Mouse (Mus musculus) liver, embryonic 11.5 days (tissue): ENCODE data around the gene Rpl19. TPM values are rescaled to one million over a fixed set of nuclear protein-coding genes. Genes with fewer than 3 reads are reported as not detected.

Experiments used
- ATAC-seq: fragments of 200-750 bp; cut with Nextera tagmentation; replicated peaks from 2 replicates; pipeline ENCODE4 v1.8.0; 2017; ENCODE audit warnings: moderate number of reproducible peaks, mild to moderate bottlenecking, moderate TSS enrichment, moderate library complexity; ENCODE audit not compliant: low FRiP score
- DNase-seq: peaks from one replicate; pipeline ENCODE4 v3.0.0-alpha.2; 2017; ENCODE audit warnings: low spot score
- H3K27ac ChIP-seq: fragments of 300-500 bp; sonication (generic); 2 replicates; pipeline ENCODE4 v1.5.1; 2014; ENCODE audit warnings: mild to moderate bottlenecking, low read depth, low read length, control low read depth
- H3K27me3 ChIP-seq: fragments of 300-500 bp; sonication (generic); replicated peaks from 2 replicates; pipeline ENCODE4 v1.6.1; 2014; ENCODE audit warnings: low read length, mixed read lengths; ENCODE audit not compliant: control insufficient read depth, insufficient read depth
- H3K36me3 ChIP-seq: fragments of 300-500 bp; sonication (generic); 2 replicates; pipeline ENCODE4 v1.6.1; 2014; ENCODE audit warnings: mild to moderate bottlenecking, low read length, moderate library complexity, mixed read lengths; ENCODE audit not compliant: control insufficient read depth, insufficient read depth
- H3K4me1 ChIP-seq: fragments of 300-500 bp; sonication (generic); replicated peaks from 2 replicates; pipeline ENCODE4 v1.6.1; 2014; ENCODE audit warnings: low read length, mixed read lengths; ENCODE audit not compliant: control insufficient read depth, insufficient read depth
- H3K4me2 ChIP-seq: fragments of 300-500 bp; sonication (generic); 2 replicates; pipeline ENCODE4 v1.6.1; 2014; ENCODE audit warnings: mild to moderate bottlenecking, control low read depth, moderate library complexity
- H3K4me3 ChIP-seq: fragments of 300-500 bp; sonication (generic); 2 replicates; pipeline ENCODE4 v1.5.1; 2014; ENCODE audit warnings: low read depth, low read length, control low read depth
- H3K9ac ChIP-seq: fragments of 300-500 bp; sonication (generic); 2 replicates; pipeline ENCODE4 v1.6.1; 2014; ENCODE audit warnings: low read depth, low read length, control low read depth
- H3K9me3 ChIP-seq: fragments of 300-500 bp; sonication (generic); 2 replicates; pipeline ENCODE4 v1.6.1; 2016; ENCODE audit warnings: low read length, inconsistent platforms, mixed read lengths; ENCODE audit not compliant: control insufficient read depth
- WGBS: fragments of 180-500 bp; shearing (Covaris S2); extraction: QIAGEN DNeasy Blood & Tissue Kit; methylation state at CpG from one replicate; pipeline ENCODE4 v1.1.7; 2014; 5-methylcytosine and 5-hydroxymethylcytosine counted together
- polyA plus RNA-seq: library from polyadenylated mRNA; unstranded; fragments of >200 nt; fragmentation: Nextera tagmentation; extraction: Ambion mirVana; gene quantifications from 2 replicates; pipeline ENCODE4 v1.2.1, GENCODE M21; 2014

Rpl19 gene
- polyA plus RNA-seq, 1 experiment from 2014 or later, result 1,422 TPM

DNA sequence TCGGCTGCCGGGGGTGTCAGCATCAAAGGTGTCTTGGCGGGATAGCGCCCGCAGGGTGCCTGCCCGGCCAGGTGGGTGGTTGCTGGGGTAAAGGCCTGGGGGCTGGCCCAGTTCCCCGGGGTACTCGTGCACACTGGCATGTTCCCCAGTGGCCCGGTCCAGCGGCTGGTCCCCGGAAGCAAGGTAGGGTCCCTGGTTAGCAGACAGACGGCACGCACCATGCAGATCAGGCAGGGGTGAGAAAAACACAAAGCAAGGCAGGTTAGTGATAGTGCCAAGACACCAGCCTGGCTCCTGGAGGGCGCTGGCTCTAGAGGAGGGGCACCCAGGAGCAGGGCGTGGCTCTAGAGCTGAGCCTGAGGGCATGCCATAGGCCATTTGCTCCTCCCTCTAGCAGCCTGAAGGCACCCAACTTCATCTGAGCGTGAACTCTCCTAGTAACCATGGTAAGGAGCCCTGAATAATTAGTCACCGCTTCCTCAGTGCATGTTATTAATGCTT, 23.3 kb upstream of the Rpl19 start:
- Histone ChIP-seq H3K4me3 (peak overlapping the region; percentile 33), H3K9me3 (no peaks in the 10 kb centered on the region), H3K27me3 (peaks cover 28% of the 10 kb centered on the region), H3K4me1 (peaks cover 7% of the 10 kb centered on the region), H3K9ac (no peak overlapping the region), H3K4me2 (peak overlapping the region; percentile 70), H3K27ac (no peak overlapping the region), H3K36me3 (no peaks in the 10 kb centered on the region)
- 35% methylated on average over 17 of the region's 17 CpGs for WGBS
- no peak for ATAC-seq
- DNase-seq, result no peak

DNA sequence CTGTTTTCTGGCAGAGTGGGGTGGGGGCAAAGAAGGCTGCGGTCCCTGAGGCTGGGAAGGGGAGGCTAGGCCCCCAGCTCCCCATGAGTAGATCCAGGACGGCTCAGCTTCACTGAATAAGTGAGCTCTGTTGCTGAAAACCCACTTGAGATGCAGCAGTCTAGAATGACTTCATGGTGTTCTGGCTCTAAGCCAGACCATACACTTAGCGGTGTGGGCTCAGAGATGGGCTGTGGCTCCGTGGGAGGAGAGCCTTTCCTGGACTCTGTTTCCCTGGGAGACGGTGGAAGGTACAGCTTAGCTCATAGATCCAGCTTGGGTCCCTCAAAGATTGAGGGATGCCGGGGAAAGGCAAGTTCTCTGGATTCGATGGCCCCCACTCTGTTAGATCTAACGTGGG, 22.3 kb upstream of the Rpl19 start:
- Histone ChIP-seq H3K9me3 (no peaks in the 10 kb centered on the region), H3K27me3 (peaks cover 28% of the 10 kb centered on the region), H3K36me3 (no peaks in the 10 kb centered on the region), H3K9ac (no peak overlapping the region), H3K4me1 (peaks cover 7% of the 10 kb centered on the region), H3K4me3 (no peak overlapping the region), H3K4me2 (no peak overlapping the region), H3K27ac (no peak overlapping the region)
- WGBS, result 76% methylated on average over 8 of the region's 8 CpGs
- DNase-seq (no peak), ATAC-seq (no peak)

DNA sequence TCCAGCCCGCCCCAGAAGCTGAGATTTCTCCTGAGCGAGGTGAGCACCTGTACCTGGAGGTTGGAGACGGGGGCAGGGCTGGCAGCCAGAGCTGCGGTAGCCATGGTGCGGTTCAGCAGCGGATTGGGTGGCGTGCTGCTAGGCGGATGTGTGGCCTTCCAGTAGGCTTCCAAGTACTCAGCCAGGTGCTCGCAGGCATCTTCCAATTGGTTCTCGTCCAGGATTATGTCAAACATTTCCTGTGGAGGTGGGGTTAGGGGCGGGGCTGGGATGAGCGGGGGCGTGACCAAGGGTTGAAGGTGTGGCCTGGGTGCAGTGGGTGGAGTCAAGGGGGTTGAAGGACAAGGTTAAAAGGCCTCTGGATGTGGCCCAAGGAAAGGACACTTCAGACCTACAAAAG, 21.4 kb upstream of the Rpl19 start:
- H3K9me3 ChIP-seq, result no peaks in the 10 kb centered on the region
- WGBS, result 28% methylated on average over 13 of the region's 13 CpGs
- peaks cover 25% of the 10 kb centered on the region for H3K27me3 ChIP-seq
- H3K4me3 ChIP-seq, result 0 out of 2 replicates have a peak overlapping the region, but pooled peaks have one; percentile 10
- no peak overlapping the region for H3K9ac ChIP-seq
- H3K4me2 ChIP-seq, result peak overlapping the region; percentile 50
- H3K36me3 ChIP-seq, result no peaks in the 10 kb centered on the region
- no peak for DNase-seq
- peaks cover 7% of the 10 kb centered on the region for H3K4me1 ChIP-seq
- no peak overlapping the region for H3K27ac ChIP-seq
- ATAC-seq, result no peak; the same call in 1 of the 2 replicates

DNA sequence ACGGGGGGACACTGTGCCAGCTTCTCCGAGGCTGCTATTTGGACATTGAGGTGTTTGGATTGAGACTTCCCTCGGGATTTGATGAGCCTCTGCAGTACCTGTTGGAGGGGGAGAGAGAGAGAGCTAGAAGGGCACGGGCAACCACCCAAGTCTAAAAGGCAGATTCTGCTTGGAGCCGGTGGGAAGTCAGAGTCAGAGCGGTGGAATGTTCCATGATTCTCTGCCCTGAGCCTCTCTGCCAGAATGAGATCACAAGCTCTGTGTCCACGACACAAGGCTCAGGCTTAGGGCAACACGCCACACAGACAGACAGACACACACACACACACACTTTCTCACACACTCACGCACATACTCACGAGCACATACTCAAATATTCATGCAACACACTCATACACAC, 20.8 kb upstream of the Rpl19 start:
- Histone ChIP-seq H3K36me3 (no peaks in the 10 kb centered on the region), H3K27me3 (peaks cover 19% of the 10 kb centered on the region), H3K4me1 (peaks cover 7% of the 10 kb centered on the region), H3K9ac (no peak overlapping the region), H3K4me3 (no peak overlapping the region), H3K4me2 (no peak overlapping the region), H3K27ac (no peak overlapping the region), H3K9me3 (no peaks in the 10 kb centered on the region)
- ATAC-seq (no peak), DNase-seq (no peak)
- WGBS, result 85% methylated on average over 10 of the region's 10 CpGs

DNA sequence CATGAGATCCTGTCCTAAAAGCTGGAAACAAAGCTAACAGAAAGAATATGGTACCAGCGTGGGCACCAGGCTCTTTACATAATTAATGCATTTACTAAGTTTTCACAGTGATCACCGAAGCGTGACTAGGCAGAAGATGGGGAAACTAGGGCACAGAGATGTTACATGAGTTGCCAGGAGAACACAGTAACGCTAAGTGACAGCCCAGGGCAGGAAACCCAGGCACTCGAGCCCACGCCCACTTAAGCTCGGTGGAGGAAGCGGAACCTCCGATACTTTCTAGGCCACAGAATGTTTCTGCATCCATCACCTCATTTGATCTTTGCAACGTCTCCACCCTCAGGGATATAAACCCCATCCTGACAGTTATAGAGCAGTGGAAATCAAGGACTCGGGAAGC, 18.4 kb upstream of the Rpl19 start:
- DNase-seq (no peak), ATAC-seq (no peak)
- no peak overlapping the region for H3K4me3 ChIP-seq
- no peaks in the 10 kb centered on the region for H3K36me3 ChIP-seq
- H3K9ac ChIP-seq, result no peak overlapping the region
- H3K4me1 ChIP-seq, result peaks cover 3% of the 10 kb centered on the region
- WGBS, result 72% methylated on average over 11 of the region's 11 CpGs
- no peak overlapping the region for H3K4me2 ChIP-seq
- no peaks in the 10 kb centered on the region for H3K9me3 ChIP-seq
- no peak overlapping the region for H3K27ac ChIP-seq
- peaks cover 13% of the 10 kb centered on the region for H3K27me3 ChIP-seq

DNA sequence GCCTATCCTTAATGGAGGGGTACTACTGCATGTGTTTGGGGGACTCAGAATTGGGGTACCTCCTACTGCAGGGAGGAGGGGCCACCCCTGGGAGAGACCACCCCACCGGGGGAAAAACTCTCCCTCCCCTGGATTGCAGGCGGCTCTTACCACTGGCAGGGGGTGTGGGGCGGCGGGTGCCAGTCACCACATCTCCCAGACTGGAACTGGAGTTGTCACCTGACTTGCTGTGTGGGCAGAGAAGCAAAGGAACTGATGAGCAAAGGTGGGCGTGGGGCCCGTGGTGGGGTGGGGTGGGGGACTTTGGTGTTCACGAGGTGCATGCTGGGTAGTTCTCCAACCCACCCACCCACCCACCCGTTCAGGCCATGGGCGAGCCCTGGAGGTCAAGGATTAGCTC, 14.8 kb upstream of the Rpl19 start:
- H3K27ac ChIP-seq, result no peak overlapping the region
- H3K4me2 ChIP-seq, result no peak overlapping the region
- H3K4me3 ChIP-seq, result no peak overlapping the region
- no peaks in the 10 kb centered on the region for H3K9me3 ChIP-seq
- no peaks in the 10 kb centered on the region for H3K4me1 ChIP-seq
- peaks cover 10% of the 10 kb centered on the region; the same call in 1 of the 2 replicates for H3K27me3 ChIP-seq
- no peak overlapping the region for H3K9ac ChIP-seq
- no peak for ATAC-seq
- WGBS, result 42% methylated on average over 9 of the region's 9 CpGs
- no peaks in the 10 kb centered on the region for H3K36me3 ChIP-seq
- no peak for DNase-seq

DNA sequence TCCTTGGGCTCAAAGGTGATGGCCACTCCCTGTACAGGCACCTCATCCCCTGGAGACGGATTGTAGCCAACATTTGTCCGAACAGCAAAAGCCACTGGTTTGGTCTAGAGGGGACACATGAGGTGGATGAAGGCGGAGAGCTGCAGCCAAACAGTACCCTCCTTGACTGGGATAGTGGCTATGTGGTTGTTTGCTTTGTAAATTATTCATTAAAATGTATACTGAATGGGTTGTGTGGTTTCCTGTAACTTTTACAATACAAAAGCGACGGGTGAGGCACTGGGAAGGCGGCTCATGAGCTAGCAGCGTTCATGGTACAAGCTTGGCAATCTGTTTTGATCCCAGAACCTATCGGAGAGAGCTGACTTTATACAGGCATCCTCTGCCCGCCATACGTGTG, 13.7 kb upstream of the Rpl19 start:
- no peak overlapping the region for H3K27ac ChIP-seq
- no peak overlapping the region for H3K9ac ChIP-seq
- H3K4me3 ChIP-seq, result no peak overlapping the region
- no peaks in the 10 kb centered on the region for H3K36me3 ChIP-seq
- ATAC-seq, result no peak
- DNase-seq, result no peak
- H3K27me3 ChIP-seq, result peaks cover 10% of the 10 kb centered on the region; the same call in 1 of the 2 replicates
- WGBS, result 75% methylated on average over 10 of the region's 10 CpGs
- H3K4me1 ChIP-seq, result no peaks in the 10 kb centered on the region
- no peaks in the 10 kb centered on the region for H3K9me3 ChIP-seq
- no peak overlapping the region for H3K4me2 ChIP-seq

DNA sequence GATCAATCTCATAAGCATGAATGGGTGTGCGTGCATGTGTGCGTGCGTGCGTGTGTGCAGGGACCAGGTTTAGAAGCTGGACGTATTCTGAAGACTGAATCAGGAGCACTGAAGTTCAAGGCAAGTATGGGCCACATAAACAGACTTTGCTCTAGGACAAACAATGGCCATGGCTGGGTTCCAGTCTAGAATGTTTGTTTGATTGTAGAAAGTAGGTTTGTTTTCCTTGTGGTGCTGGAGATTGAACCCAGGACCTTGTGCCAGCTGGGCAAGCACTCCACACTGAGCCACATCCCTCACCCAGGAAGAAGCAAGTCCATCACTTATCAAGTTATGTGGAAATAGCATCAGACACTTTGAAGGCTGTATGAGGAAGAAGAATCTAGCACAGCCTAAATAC, 10.3 kb upstream of the Rpl19 start:
- H3K4me3 ChIP-seq, result no peak overlapping the region
- no peaks in the 10 kb centered on the region for H3K36me3 ChIP-seq
- WGBS, result 86% methylated on average over 5 of the region's 5 CpGs
- H3K4me1 ChIP-seq, result peaks cover 8% of the 10 kb centered on the region; the same call in 1 of the 2 replicates
- ATAC-seq (no peak), DNase-seq (no peak)
- H3K27ac ChIP-seq, result no peak overlapping the region
- H3K4me2 ChIP-seq, result no peak overlapping the region
- H3K9ac ChIP-seq, result no peak overlapping the region
- H3K9me3 ChIP-seq, result no peaks in the 10 kb centered on the region
- H3K27me3 ChIP-seq, result peaks cover 24% of the 10 kb centered on the region

DNA sequence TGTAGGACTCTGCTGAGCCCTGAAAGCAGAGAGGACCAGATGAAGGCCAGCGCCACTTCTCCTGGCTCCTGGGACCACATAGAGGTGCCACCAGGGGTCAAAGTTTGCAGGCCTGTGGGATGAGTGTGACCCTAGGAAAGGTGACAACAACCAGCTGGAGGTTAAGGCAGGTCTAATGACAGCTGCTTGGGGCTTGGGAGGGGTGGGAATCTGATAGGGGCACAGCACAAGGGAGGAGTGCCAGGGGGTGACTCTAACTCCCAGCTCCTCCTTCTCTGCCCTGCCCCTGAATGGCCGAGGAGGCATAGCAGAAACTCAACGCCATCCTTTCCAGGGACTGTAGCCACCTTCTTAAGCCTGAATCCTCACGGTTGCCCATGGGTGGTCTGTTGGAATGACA, 9.7 kb upstream of the Rpl19 start:
- Histone ChIP-seq H3K4me3 (no peak overlapping the region), H3K27me3 (peaks cover 26% of the 10 kb centered on the region), H3K4me2 (no peak overlapping the region), H3K36me3 (no peaks in the 10 kb centered on the region), H3K9ac (no peak overlapping the region), H3K9me3 (no peaks in the 10 kb centered on the region), H3K27ac (no peak overlapping the region), H3K4me1 (peaks cover 14% of the 10 kb centered on the region)
- 76% methylated on average over 4 of the region's 4 CpGs for WGBS
- DNase-seq, result no peak
- ATAC-seq, result no peak
